Mouse (Mus musculus) ES-E14 (cell line): ENCODE results near the gene Cebpz.

Experiments used
- CHD2 ChIP-seq: IDR thresholded peaks from 2 replicates; pipeline ENCODE4 v1.6.1; 2014; ENCODE audit warnings: mild to moderate bottlenecking, low read depth, low read length, inconsistent platforms
- HCFC1 ChIP-seq: IDR thresholded peaks from 2 replicates; pipeline ENCODE4 v1.6.1; 2012; ENCODE audit warnings: low read length, inconsistent platforms, borderline replicate concordance; ENCODE audit not compliant: insufficient read depth
- MAFK ChIP-seq: IDR thresholded peaks from 2 replicates; pipeline ENCODE4 v1.6.1; 2014; ENCODE audit warnings: mild to moderate bottlenecking, low read depth, low read length, inconsistent platforms; ENCODE audit not compliant: insufficient read depth
- ZNF384 ChIP-seq: IDR thresholded peaks from 2 replicates; pipeline ENCODE4 v1.6.1; 2012; ENCODE audit warnings: low read depth, low read length, inconsistent platforms

- TF ChIP-seq MAFK (no peak), HCFC1 (no peak), CHD2 (no peak), ZNF384 (no peak)
These were observed 63.0 kb downstream of the Cebpz start for GRCm38 (mm10) chr17:78873886-78874285.
